Mouse (Mus musculus): ENCODE measurements around the gene Myo1h. TPM values are rescaled to one million over a fixed set of nuclear protein-coding genes. Genes with fewer than 3 reads are reported as not detected.
A peak's percentile ranks its signal among the peaks of the same experiment; 100 is the strongest.

Gene Myo1h
- total and polyA plus RNA-seq, 3 experiments = 0.49 to 0.97 TPM; not detected in 1

DNA sequence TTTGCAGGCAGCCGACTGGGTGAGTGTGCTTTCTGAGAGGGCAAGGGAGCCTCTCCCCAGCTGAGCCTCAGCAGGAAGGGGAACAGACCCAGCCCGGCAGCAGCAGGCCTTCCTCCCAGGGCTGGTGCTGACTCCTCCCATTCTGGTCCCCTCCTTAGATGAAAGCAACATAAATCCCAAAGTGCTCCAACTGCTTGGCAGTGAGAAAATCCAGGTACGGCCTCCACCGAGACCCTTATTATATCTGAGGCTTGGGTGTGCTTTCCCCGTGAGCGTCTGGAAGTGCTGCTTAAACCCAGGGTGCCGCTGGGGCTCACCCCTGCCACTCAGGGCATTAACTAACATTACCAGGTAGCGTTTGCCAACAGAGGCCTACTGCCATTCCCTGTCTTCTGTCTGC is 70.6 kb downstream of the Myo1h start:
- DNase-seq = no peak

GRCm38 (mm10) chr5:114360968-114361367 is 72.0 kb downstream of the Myo1h start:
- no peak for DNase-seq

DNA sequence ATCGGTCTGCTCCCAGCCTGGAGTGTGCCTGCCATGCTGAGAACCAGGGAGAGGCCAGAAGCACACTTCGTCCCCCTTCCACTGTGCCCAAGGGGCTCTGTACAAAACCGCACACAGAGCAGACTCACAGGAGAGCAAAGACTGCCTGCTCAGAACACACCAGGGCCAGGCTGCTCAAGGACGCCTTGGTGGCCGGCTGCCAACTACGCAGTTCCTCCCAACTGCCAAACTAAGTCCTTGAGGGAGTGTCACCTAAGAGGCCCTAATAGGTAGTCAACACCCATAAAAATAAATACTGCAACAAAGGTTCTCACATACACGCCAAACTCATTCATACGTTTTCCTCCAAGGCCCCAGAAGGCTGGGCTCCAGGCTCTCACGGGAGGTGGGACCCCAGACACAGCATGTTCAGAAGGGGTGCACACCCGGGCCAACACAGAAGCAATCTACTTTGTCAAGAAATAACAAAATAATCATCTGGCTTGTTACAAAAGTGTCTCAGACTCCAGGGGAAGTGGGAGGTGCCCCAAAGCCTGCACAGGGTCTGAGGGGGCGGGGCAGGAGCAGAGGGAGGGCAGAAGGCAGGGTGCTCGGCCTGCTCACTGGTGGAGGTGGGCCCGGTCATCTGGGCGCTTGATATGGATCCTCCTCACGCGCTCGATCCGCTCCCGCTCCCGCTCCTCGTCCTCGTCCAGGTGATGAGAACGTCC is 76.2 kb downstream of the Myo1h start:
- peak; percentile 72 for DNase-seq

DNA sequence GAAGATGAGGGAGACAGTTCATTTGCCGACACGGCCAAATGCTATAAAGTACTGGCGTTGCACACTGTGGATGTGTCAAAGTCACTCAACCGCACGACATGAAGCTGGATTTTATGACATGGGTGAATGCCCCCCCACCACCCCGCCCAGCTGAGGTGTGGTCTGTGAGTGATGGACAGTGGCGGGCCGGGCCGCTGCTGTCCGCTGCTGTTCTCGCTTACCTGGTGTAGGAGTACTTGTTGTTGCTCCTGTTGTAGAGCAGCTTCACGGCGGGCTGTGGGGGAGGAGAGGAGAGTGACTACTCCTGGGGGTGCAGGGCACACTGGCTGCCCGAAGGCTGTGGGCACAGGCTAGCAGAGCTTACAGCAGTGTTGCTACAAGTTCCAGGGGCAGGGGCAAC is 79.2 kb downstream of the Myo1h start:
- DNase-seq = no peak

- DNase-seq = no peak
Observed at GRCm38 (mm10) chr5:114368803-114369496, 80.0 kb downstream of the Myo1h start.

GRCm38 (mm10) chr5:114369921-114370320 is 81.0 kb downstream of the Myo1h start:
- no peak for DNase-seq

GRCm38 (mm10) chr5:114370371-114370776 is 81.4 kb downstream of the Myo1h start:
- peak; percentile 60 for DNase-seq

- no peak for DNase-seq
Observed at GRCm38 (mm10) chr5:114371331-114371730, 82.4 kb downstream of the Myo1h start.

DNA sequence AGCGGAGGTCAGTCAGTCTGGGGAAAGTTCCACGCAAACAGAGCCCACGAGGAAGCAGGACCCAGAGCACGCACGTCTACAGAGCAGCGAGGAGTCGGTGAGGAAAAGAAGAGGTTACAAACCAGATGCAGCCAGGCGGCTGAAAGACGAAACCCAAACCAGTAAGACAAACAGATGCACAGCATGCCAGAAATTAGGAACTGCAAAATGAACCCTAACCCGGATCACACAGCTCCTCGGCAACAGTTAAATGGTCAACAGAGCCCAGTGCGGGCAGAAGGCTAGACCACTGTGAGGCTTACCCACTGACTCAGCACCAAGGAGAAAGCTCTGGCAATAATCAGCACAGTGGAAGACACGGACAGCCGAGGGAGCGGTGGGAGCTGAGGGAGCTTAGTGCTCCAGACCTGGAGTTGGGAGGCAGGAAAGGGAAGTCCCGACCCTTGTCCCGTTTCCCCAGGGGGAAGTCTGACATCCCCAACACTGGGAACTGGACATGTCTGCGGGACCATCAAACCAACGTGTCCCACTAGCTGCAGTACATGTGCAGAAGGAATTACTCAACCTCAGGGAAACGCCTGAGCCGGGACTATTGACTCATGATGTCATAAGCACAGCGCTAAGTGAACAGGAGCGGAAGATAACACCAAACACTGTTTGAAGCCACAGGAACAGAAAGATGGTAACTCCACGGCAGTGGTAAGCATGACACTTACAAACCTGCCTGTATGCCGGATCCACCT is 82.9 kb downstream of the Myo1h start:
- DNase-seq = no peak

DNA sequence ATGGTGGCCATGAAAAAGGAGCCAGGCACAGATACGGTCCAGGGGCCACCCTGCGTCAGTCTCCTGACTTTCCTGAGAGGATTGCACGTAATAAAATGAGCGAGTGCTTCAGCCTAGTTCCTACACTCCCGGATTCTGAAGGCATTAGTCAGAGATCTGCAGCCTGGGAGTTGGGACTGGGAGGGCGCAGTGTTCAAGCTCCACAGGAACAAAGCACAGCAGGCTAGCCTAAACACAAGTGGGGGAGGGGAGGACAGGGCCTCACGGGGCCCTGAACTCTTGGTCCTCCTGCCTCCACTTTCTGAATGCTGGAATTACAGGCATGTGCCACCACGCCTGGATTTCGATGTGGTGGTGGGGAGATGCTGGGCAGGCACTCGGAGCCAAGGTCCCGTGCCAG is 83.6 kb downstream of the Myo1h start:
- DNase-seq = no peak

DNA sequence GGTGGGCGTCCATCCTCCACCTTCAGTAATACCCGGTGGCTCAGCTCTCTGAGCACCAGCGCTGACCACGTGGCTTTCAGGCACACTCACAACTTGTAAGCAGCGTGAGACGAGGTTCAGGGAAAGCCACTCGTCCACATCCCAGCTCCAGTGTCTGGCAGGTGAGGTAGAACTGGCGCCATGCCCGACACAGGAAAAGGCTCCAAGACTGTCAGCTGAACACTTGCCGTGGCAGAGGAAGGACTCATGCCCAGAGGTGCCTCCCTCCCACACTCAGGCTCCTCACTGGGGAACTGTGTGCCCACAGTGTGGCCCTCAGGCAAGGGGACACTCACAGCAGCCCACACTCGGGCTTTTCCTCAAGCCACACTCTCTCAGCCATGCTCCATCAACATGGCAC is 84.2 kb downstream of the Myo1h start:
- no peak for DNase-seq

GRCm38 (mm10) chr5:114373581-114373980 is 84.6 kb downstream of the Myo1h start:
- no peak for DNase-seq

DNA sequence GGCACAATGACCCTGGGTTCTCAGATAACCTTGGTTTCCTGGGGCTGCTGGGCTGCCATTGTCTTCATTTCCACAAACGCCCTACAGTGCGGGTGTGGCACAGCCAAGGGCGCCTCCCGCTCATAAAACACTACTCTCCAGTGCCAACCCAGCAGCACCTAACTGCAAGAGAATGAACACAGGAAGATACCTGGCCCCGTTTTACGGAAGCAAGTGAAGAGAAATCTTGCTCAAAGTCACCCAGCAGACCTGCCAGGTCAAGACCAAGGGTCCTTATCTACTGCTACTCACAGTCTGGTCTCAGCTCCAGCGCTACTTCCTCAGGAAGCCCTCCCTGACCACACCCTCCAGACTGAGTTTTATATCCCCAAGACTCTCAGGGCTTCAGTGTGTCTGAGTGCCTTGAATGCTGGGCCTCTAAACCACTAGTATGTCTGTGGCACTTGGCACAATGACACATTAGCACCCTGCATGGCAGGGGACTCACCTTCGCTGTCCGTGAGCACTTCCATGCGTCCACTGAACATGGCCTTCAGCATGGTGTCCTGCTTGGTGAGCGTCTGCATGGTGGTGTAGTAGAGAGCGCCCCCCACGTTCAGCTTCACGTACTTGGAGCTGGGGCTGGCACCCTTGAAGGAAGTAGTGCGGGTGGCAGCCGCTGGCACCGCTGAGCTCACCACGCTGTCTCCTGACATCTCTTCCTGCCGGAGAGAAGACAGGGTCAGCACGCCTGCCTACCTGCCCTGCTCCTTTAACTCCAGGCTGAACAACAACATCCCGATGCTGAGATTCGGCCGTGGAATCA is 85.6 kb downstream of the Myo1h start:
- DNase-seq = no peak

- no peak for DNase-seq
Observed at GRCm38 (mm10) chr5:114378177-114378920, 89.4 kb downstream of the Myo1h start.

GRCm38 (mm10) chr5:114378936-114379335 is 90.0 kb downstream of the Myo1h start:
- DNase-seq = no peak

GRCm38 (mm10) chr5:114379763-114380162 is 90.8 kb downstream of the Myo1h start:
- no peak for DNase-seq

GRCm38 (mm10) chr5:114380209-114381012 is 91.4 kb downstream of the Myo1h start, which contains the start of the genes Kctd10 and Ube3b:
Gene Kctd10, minus strand, starts transcription at chr5:114380508.
Gene Ube3b, plus strand, starts transcription at chr5:114380607.
- peak; percentile 90 for DNase-seq

DNA sequence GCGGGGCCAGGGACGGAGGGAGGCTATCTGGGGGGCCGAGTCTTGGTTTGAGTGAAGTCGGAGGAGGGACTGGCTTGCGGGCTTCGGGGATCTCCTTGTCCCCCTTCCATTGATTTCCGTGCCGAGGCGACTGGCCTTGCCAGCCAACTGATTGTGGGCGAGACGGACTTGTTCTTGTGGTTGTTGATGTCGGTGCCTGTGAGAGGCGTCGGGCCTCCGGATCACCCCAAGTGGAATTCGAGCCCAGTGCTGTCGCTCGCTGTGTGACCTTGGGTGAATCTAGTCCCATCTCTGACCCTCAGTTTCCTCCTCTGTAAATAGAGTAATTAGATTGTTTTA is 92.0 kb downstream of the Myo1h start:
- DNase-seq = no peak

- no peak for DNase-seq
Observed at GRCm38 (mm10) chr5:114383184-114383904, 94.4 kb downstream of the Myo1h start.

DNA sequence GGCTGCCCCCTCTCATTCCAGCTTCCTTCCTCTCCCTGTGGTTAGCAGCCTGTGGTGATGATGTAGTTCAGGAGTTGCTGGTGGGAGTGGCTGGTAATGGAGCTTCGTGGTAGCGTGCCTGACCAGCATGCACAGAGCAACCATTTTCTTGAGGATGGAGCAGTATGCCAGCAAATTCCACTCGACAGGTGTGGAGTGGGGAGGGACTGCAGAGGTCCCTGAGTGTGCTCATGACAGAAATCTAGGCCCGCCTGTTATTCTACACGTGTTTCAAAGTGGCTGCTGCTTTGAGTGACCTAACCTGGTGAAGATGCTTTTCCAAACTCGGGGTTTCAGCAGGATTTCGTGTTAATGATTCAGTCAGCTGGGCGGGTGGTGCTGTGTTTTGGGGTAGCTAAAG is 95.5 kb downstream of the Myo1h start:
- DNase-seq = no peak

Data from adrenal gland, adult 2 months (tissue).